Mouse (Mus musculus) heart, embryonic 16.5 days (tissue): ENCODE measurements around the gene Nf2. TPM values are rescaled to one million over a fixed set of nuclear protein-coding genes. Genes with fewer than 3 reads are reported as not detected.
A peak's percentile ranks its signal among the peaks of the same experiment; 100 is the strongest.

Experiments used
- ATAC-seq: fragments of 200-750 bp; cut with Nextera tagmentation; replicated peaks from 2 replicates; pipeline ENCODE4 v1.8.0; 2017; ENCODE audit warnings: moderate number of reproducible peaks; ENCODE audit not compliant: insufficient read depth, low FRiP score; ENCODE audit errors: extremely low read depth
- H3K27ac ChIP-seq: fragments of 300-500 bp; sonication (generic); 2 replicates; pipeline ENCODE4 v1.5.1; 2014; ENCODE audit warnings: mild to moderate bottlenecking, low read length, control low read depth, moderate library complexity
- H3K27me3 ChIP-seq: fragments of 300-500 bp; sonication (generic); 2 replicates; pipeline ENCODE4 v1.6.1; 2014; ENCODE audit warnings: low read length, mixed read lengths; ENCODE audit not compliant: control insufficient read depth, insufficient read depth
- H3K36me3 ChIP-seq: fragments of 300-500 bp; sonication (generic); 2 replicates; pipeline ENCODE4 v1.6.1; 2014; ENCODE audit not compliant: control insufficient read depth, insufficient read depth
- H3K4me1 ChIP-seq: fragments of 300-500 bp; sonication (generic); 2 replicates; pipeline ENCODE4 v1.6.1; 2014; ENCODE audit warnings: low read length, mixed read lengths; ENCODE audit not compliant: control insufficient read depth, insufficient read depth
- H3K4me2 ChIP-seq: fragments of 300-500 bp; sonication (generic); 2 replicates; pipeline ENCODE4 v1.6.1; 2014; ENCODE audit warnings: low read depth, mild to moderate bottlenecking, control low read depth, low read length
- H3K4me3 ChIP-seq: fragments of 300-500 bp; sonication (generic); 2 replicates; pipeline ENCODE4 v1.5.1; 2014; ENCODE audit warnings: mild to moderate bottlenecking, control low read depth, low read length
- H3K9ac ChIP-seq: fragments of 300-500 bp; sonication (generic); 2 replicates; pipeline ENCODE4 v1.6.1; 2014; ENCODE audit warnings: low read length, control low read depth
- H3K9me3 ChIP-seq: fragments of 300-500 bp; sonication (generic); replicated peaks from 2 replicates; pipeline ENCODE4 v1.6.1; 2016; ENCODE audit warnings: low read length; ENCODE audit not compliant: control insufficient read depth
- WGBS: fragments of 180-500 bp; shearing (Covaris S2); extraction: QIAGEN DNeasy Blood & Tissue Kit; methylation state at CpG from one replicate; pipeline ENCODE4 v1.1.7; 2014; 5-methylcytosine and 5-hydroxymethylcytosine counted together
- polyA plus RNA-seq: library from polyadenylated mRNA; unstranded; fragments of >200 nt; fragmentation: Nextera tagmentation; extraction: Ambion mirVana; gene quantifications from 2 replicates; pipeline ENCODE4 v1.2.1, GENCODE M21; 2015

The Nf2 gene
- polyA plus RNA-seq, 1 experiment from 2014 or later: 42.8 TPM

DNA sequence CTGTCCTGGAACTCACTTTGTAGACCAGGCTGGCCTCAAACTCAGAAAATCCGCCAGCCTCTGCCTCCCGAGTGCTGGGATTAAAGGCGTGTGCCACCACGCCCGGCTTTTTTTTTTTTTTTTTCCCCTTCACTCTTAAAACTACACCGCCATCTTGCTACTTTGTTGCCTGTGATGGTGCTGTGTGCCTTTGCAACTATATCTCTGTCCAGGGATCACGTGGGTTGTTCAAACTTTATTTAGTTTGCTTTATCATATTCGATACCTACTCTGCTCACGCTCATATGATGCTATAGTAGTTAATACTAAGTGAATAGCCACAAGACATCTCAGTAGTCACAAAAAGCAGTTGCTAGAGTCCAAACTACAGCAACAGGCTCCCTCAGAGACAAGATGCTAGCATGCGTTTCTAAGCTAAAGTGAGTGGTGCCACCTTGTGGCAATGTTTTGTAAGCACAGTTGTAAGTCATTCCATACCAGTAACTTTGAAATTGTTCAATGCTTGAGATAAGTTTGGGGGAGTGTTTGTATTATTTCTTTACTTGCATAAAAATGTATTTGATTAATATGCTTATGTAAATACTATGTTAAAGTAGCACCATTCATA lies 16.4 kb upstream of the Nf2 start:
- no peak for ATAC-seq
- Histone ChIP-seq H3K9me3 (no peaks in the 10 kb centered on the region), H3K4me1 (no peaks in the 10 kb centered on the region), H3K27me3 (no peaks in the 10 kb centered on the region), H3K36me3 (no peaks in the 10 kb centered on the region), H3K4me3 (no peak overlapping the region), H3K27ac (no peak overlapping the region), H3K4me2 (no peak overlapping the region), H3K9ac (no peak overlapping the region)
- WGBS: 33% methylated on average over 10 of the region's 10 CpGs

DNA sequence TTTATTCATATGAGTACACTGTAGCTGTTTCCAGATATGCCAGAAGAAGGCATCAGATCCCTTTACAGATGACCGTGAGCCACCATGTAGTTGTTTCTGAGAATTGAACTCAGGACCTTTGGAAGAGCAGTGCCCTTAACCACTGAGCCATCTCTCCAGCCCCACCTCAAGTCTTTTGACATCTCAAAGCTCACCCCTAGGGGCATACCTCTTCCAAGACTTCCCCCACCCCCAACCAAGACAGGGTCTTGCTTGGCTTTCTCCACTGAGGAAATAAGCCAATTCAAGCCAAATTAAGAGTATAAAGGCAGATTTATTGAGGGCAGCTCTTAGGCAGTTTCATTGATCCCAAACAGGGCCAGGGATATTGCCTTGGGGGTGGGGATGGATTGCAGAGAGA lies 13.4 kb upstream of the Nf2 start:
- H3K9ac ChIP-seq: no peak overlapping the region

DNA sequence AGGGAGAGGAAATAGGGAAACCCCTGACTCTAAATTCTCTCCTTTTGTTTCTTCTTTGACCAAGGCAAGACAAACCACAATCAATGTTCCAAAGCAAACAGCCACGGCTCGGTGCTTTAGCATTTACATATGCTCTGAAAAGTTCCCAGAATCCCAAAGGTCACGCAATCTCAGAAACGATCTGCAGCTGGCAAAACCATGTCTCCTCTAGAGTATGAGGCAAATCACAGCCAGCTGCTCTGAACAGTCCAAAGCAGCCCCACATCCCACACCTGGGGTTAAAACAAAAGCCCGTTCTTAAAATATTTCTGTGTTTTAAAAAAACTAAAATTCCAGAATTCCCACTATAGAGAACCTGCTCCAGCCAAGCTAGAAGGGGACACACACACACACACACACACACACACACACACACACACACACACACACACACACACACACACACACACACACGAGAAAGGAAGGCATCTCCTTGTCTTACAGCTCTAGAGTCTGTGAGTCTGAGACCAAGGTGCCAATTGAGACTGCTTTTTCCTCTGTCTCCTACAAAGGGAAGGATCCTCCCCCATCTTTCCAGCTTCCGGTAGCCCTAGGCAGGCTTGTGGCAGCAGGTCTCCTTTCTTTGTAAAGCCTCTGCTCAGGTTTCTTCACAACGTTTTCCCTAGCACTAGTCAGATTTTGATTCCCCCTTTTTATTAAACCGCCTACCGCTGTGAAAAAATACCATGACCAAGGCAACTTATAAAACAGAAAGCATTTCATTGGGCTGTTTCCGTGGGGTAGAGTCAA lies 12.7 kb upstream of the Nf2 start:
- Histone ChIP-seq H3K27ac (no peak overlapping the region), H3K4me1 (no peaks in the 10 kb centered on the region), H3K4me3 (no peak overlapping the region), H3K9me3 (no peaks in the 10 kb centered on the region), H3K36me3 (no peaks in the 10 kb centered on the region), H3K9ac (no peak overlapping the region), H3K4me2 (no peak overlapping the region), H3K27me3 (no peaks in the 10 kb centered on the region)
- ATAC-seq: no peak
- WGBS: 53% methylated on average over 11 of the region's 11 CpGs

More for the DNA sequence above, 13.4 kb upstream of the Nf2 start:
- 91% methylated on average over 1 of the region's 1 CpGs for WGBS
- no peak for ATAC-seq
- Histone ChIP-seq H3K4me3 (no peak overlapping the region), H3K27me3 (no peaks in the 10 kb centered on the region), H3K4me2 (no peak overlapping the region), H3K4me1 (no peaks in the 10 kb centered on the region), H3K36me3 (no peaks in the 10 kb centered on the region), H3K9me3 (no peaks in the 10 kb centered on the region), H3K27ac (no peak overlapping the region)

DNA sequence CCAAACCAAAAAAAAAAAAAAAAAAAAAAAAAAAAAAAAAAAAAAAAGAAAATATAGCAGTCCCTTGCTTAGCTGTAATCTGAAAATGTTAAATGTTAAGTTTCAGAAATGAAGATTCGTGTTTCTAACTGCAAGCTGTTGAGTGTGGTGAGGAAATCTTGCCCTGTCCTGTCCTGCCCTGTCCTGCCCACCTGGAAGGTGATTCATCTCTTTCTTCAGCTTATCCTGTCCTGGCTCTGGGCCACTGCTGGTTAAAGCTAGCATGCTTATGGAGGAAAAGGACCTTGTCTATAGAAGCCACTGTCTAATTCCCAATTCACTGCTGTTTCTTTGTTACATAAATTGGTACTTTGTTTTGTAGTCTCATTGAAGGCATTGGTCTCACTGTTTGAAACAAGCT lies 11.7 kb upstream of the Nf2 start:
- 32% methylated on average over 1 of the region's 1 CpGs for WGBS

DNA sequence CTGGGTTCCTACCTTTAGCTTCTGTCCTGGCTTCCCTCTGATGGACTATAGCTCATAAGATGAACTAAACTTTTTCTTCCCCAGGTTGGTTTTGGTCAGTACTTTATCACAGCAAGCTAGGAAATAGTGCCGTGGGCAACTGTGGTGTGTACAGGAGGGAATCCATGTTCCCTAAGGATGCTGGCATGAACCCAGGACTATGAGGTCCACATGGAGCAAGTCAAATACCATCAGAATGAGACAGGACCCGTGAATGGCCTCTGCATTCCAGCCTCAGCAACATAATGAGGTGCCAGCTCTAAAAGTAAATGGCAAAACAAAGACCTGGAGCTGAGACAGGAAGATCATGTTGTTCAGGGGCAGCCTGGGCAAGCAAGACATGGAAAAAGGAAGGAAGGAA lies 9.1 kb upstream of the Nf2 start:
- H3K27ac ChIP-seq: no peak overlapping the region
- no peaks in the 10 kb centered on the region for H3K4me1 ChIP-seq
- no peaks in the 10 kb centered on the region for H3K9me3 ChIP-seq
- no peaks in the 10 kb centered on the region for H3K27me3 ChIP-seq
- ATAC-seq: no peak
- no peak overlapping the region for H3K9ac ChIP-seq
- H3K36me3 ChIP-seq: no peaks in the 10 kb centered on the region
- WGBS: 33% methylated on average over 2 of the region's 2 CpGs
- no peak overlapping the region for H3K4me2 ChIP-seq
- H3K4me3 ChIP-seq: no peak overlapping the region

More for the DNA sequence above, 11.7 kb upstream of the Nf2 start:
- Histone ChIP-seq H3K4me3 (no peak overlapping the region), H3K4me1 (no peaks in the 10 kb centered on the region), H3K9me3 (no peaks in the 10 kb centered on the region), H3K4me2 (no peak overlapping the region), H3K27ac (no peak overlapping the region), H3K36me3 (no peaks in the 10 kb centered on the region), H3K27me3 (no peaks in the 10 kb centered on the region), H3K9ac (no peak overlapping the region)
- ATAC-seq: no peak

DNA sequence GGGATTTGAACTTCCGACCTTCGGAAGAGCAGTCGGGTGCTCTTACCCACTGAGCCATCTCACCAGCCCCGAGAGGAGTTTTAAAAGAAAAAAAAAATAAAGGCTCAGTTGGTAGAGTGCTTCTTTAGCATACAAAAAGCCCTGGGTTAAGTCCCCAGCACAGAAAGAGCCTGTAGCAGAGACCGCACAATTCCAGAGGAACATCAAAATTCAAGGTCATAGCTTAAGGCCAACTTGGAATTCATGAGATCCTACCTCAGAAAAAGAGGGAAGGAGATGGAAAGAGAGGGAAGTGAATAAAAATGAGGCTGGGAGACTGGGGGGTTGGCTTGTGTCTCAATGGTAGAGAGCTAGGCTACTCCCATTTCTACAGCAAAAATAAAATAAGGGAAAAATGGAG lies 4.8 kb upstream of the Nf2 start:
- no peak overlapping the region for H3K9ac ChIP-seq
- no peak overlapping the region for H3K4me3 ChIP-seq
- WGBS: 94% methylated on average over 5 of the region's 5 CpGs
- no peak overlapping the region for H3K4me2 ChIP-seq
- H3K27ac ChIP-seq: no peak overlapping the region
- H3K36me3 ChIP-seq: no peaks in the 10 kb centered on the region
- H3K9me3 ChIP-seq: no peaks in the 10 kb centered on the region; the same call in 1 of the 2 replicates
- ATAC-seq: no peak
- H3K27me3 ChIP-seq: no peaks in the 10 kb centered on the region
- H3K4me1 ChIP-seq: no peaks in the 10 kb centered on the region

DNA sequence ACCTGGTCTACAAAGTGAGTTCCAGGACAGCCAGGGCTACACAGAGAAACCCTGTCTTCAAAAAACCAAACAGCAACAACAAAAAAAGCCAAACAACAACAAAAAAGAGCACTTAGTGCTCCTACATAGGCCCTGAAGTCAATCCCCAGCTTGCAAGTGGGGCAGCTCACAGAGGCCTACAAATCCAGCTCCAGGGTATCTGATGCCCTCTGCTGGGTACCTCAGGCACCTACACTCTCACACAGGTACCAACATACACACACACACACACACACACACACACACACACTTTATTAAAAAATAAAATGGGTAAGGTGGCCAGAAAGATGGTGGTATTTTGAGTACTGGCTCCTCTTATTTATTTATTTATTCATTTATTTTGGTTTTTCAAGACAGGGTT lies 3.7 kb upstream of the Nf2 start:
- Histone ChIP-seq H3K4me1 (peaks cover under 1% of the 10 kb centered on the region), H3K9ac (no peak overlapping the region), H3K4me3 (no peak overlapping the region), H3K36me3 (no peaks in the 10 kb centered on the region), H3K9me3 (no peaks in the 10 kb centered on the region; the same call in 1 of the 2 replicates), H3K27ac (no peak overlapping the region), H3K4me2 (no peak overlapping the region), H3K27me3 (no peaks in the 10 kb centered on the region)
- no peak for ATAC-seq

DNA sequence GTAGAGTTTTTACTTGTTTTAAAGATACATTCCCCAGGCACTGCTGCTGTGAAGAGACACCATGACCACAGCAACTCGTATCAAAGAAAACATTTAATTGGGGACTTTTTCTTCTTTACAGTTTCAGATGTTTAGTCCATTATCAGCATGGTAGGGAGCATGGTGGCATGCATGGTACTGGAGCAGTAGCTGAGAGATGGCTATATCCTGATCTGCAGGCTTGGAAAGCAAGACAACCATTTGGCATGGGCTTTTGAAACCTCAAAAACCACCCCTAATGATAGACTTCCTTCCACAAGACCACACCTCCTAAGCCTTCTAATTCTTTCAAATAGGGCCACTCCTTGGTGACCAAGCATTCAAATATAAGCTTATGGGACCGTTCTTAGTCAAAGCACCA lies 1.1 kb upstream of the Nf2 start:
- peaks cover 5% of the 10 kb centered on the region for H3K4me1 ChIP-seq
- ATAC-seq: no peak

DNA sequence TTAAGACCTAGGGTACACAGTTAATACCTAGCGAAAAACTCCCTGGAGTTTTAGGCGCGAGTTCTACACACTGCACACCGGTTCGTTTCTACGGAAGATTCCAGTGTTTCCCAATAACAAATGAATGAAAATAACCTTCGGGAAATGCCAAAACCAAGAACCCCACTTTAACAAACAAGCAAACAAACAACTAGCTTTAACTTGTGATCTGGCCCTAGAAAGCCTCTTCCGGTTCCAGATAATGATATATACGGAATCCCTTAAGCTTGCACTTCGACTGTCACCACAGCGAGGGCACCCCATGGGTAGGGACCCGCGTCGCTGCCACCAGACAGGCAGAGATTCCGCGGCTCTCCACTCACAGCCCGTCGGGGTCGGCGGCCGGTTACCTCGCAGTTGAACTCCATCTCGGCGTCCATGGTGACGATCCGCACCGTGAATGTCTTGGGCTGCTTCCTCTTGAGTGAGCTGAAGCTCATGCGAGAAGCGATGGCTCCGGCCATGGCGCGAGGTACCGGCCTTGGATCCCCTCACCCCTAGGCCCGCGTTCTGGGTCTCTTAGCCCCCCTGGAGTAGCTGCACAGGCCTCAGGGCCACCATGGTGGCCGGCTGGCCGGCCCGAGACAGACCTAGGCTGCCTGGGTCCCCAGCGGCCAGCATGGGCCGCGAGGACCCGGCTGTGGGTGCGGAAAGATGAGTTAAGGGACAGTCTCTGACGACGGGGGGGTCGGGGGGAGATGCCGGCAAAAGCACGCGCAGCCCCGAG lies 670 bp downstream of the Nf2 start:
- peak; percentile 14 for ATAC-seq
- no peaks in the 10 kb centered on the region for H3K27me3 ChIP-seq
- peak overlapping the region; percentile 99 for H3K4me3 ChIP-seq
- H3K4me2 ChIP-seq: peak overlapping the region; percentile 74
- WGBS: under 1% methylated on average over 50 of the region's 50 CpGs
- H3K27ac ChIP-seq: peak overlapping the region; percentile 91
- peaks cover 5% of the 10 kb centered on the region for H3K4me1 ChIP-seq
- H3K36me3 ChIP-seq: no peaks in the 10 kb centered on the region
- H3K9me3 ChIP-seq: no peaks in the 10 kb centered on the region; the same call in 1 of the 2 replicates
- H3K9ac ChIP-seq: peak overlapping the region; percentile 100

More for the DNA sequence above, 1.1 kb upstream of the Nf2 start:
- no peak overlapping the region for H3K4me2 ChIP-seq
- H3K9me3 ChIP-seq: no peaks in the 10 kb centered on the region; the same call in 1 of the 2 replicates
- H3K27ac ChIP-seq: no peak overlapping the region
- 97% methylated on average over 2 of the region's 2 CpGs for WGBS
- H3K36me3 ChIP-seq: no peaks in the 10 kb centered on the region
- H3K9ac ChIP-seq: no peak overlapping the region
- no peak overlapping the region for H3K4me3 ChIP-seq
- no peaks in the 10 kb centered on the region for H3K27me3 ChIP-seq
